Mouse (Mus musculus): ENCODE data around the gene Adgrd1. TPM values are rescaled to one million over a fixed set of nuclear protein-coding genes. Genes with fewer than 3 reads are reported as not detected.
A peak's percentile ranks its signal among the peaks of the same experiment; 100 is the strongest.

Gene Adgrd1
- polyA plus RNA-seq, 1 experiment from 2014 or later = 0.09 TPM

DNA sequence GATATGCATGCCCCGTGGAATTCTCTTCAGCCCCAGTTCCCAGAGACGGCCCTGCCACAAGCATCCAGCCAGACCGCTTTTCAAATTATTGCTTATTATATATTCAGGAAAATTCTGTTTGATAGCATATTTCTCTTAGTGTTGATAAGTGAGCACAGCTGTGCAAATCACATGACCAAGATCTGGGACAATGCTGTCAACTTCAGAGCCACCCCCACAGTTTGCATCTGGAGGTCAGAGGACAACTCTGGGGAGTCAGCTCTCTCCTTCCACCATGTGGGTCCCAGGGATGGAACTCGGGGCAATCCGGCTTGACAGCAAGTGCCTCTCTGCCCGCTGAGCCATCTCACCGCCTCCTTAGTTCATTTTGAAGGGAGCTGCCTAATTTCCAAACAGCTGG, 69.0 kb downstream of the Adgrd1 start:
- H3K27ac ChIP-seq (replicated peaks) = peak overlapping the region; percentile 58
- H3K4me1 ChIP-seq = no peaks in the 10 kb centered on the region
- WGBS = 73% methylated on average over 7 of the region's 7 CpGs
- no peak for ATAC-seq (replicated peaks)
- H3K27me3 ChIP-seq = no peaks in the 10 kb centered on the region
- no peak overlapping the region for H3K4me2 ChIP-seq (replicated peaks)
- no peak overlapping the region for H3K9ac ChIP-seq (replicated peaks)
- no peak overlapping the region for H3K4me3 ChIP-seq
- H3K36me3 ChIP-seq = no peaks in the 10 kb centered on the region
- no peaks in the 10 kb centered on the region for H3K9me3 ChIP-seq

DNA sequence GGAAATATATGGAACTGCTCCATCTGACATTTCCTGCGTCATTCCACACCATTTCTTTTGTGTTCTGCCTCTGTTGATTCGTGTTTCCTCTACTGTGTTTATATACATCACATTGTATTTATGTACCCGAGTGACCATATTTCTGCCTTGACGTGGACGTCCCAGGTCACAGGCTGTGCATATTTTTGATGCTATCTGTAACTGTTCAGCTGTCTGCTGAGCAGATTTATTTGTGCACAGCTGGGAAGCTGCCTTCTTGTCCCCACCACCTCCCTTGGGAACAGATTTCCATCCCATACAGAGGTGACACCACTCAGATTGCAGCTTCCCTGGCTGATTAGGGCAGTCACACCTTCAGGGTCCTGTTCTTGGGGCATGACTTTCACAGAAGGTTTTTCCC, 72.5 kb downstream of the Adgrd1 start:
- no peak overlapping the region for H3K4me2 ChIP-seq (replicated peaks)
- no peak overlapping the region for H3K9ac ChIP-seq (replicated peaks)
- WGBS = 80% methylated on average over 5 of the region's 5 CpGs
- no peak overlapping the region for H3K27ac ChIP-seq (replicated peaks)
- H3K9me3 ChIP-seq = no peaks in the 10 kb centered on the region
- no peaks in the 10 kb centered on the region for H3K27me3 ChIP-seq
- no peak for ATAC-seq (replicated peaks)
- H3K4me3 ChIP-seq = no peak overlapping the region
- no peaks in the 10 kb centered on the region for H3K4me1 ChIP-seq
- no peaks in the 10 kb centered on the region for H3K36me3 ChIP-seq

DNA sequence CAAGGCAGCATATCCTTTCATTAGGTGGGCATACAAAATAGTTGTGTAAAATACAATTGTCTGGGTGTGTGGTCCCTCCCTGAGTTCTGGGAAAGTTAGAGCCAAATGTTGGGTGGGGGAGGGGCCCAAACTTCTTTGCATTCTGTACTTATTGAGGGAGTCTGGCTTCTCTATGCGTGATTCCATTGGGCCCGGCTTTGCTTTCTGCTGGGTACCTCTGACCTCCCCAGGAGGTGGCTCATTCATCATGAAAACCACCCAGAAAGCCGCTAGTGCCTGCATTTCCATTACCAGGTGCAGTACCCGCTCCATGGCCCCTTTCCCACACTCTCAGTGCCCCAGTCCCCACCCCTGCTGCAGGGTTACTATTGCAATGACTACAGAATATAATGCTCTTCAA, 73.0 kb downstream of the Adgrd1 start:
- Histone ChIP-seq H3K4me3 (no peak overlapping the region), H3K36me3 (no peaks in the 10 kb centered on the region), H3K4me1 (no peaks in the 10 kb centered on the region), H3K9ac (replicated peaks) (no peak overlapping the region), H3K4me2 (replicated peaks) (no peak overlapping the region), H3K27ac (replicated peaks) (no peak overlapping the region), H3K9me3 (no peaks in the 10 kb centered on the region), H3K27me3 (no peaks in the 10 kb centered on the region)
- WGBS = 9% methylated on average over 4 of the region's 4 CpGs
- ATAC-seq (replicated peaks) = no peak

DNA sequence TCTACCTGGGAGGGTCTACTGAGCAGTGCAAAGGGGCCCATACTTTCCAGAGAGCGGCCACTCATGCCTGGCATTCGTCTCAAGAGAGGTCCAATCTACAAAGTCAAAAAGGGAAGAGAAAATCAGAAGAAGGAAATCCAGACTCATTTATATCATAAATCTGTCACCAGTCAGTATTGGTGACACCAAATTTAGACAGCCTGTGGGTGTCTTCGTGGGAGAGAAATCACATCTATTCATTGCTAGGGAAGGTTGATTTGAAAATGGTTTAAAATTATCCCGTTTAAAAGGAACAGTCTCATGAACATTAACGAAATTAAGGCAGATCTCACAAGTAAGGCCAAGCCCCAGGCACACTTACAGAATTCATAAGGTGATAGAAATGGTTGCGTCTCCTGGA, 76.0 kb downstream of the Adgrd1 start:
- Histone ChIP-seq H3K4me2 (replicated peaks) (no peak overlapping the region), H3K4me1 (no peaks in the 10 kb centered on the region), H3K4me3 (no peak overlapping the region), H3K27me3 (no peaks in the 10 kb centered on the region), H3K27ac (replicated peaks) (no peak overlapping the region), H3K9me3 (no peaks in the 10 kb centered on the region), H3K36me3 (no peaks in the 10 kb centered on the region), H3K9ac (replicated peaks) (no peak overlapping the region)
- no peak for ATAC-seq (replicated peaks)
- 87% methylated on average over 6 of the region's 6 CpGs for WGBS

DNA sequence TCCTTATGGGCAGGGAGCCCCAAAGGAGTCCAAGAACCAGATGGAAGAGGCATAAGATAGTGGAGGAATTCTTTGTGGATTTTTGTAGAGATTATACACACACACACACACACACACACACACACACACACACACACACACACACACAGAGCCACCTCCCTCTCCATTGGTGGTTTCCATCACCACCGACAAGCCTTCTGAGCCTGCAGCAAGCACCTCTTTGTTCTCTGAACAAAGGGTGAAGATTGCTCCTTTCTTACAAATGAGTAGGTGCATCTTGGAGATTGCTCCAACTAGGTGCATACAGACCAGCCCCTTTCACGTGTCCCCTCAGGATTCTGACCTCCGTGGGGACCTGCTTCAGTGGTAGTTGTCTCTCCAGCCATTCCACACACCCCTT, 79.4 kb downstream of the Adgrd1 start:
- no peaks in the 10 kb centered on the region for H3K36me3 ChIP-seq
- WGBS = 10% methylated on average over 3 of the region's 3 CpGs
- H3K9ac ChIP-seq (replicated peaks) = no peak overlapping the region
- no peak overlapping the region for H3K4me3 ChIP-seq
- H3K9me3 ChIP-seq = no peaks in the 10 kb centered on the region
- no peaks in the 10 kb centered on the region for H3K27me3 ChIP-seq
- H3K4me2 ChIP-seq (replicated peaks) = no peak overlapping the region
- peak overlapping the region; percentile 37; the same call in 1 of the 2 replicates for H3K27ac ChIP-seq (replicated peaks)
- no peaks in the 10 kb centered on the region for H3K4me1 ChIP-seq
- no peak for ATAC-seq (replicated peaks)

DNA sequence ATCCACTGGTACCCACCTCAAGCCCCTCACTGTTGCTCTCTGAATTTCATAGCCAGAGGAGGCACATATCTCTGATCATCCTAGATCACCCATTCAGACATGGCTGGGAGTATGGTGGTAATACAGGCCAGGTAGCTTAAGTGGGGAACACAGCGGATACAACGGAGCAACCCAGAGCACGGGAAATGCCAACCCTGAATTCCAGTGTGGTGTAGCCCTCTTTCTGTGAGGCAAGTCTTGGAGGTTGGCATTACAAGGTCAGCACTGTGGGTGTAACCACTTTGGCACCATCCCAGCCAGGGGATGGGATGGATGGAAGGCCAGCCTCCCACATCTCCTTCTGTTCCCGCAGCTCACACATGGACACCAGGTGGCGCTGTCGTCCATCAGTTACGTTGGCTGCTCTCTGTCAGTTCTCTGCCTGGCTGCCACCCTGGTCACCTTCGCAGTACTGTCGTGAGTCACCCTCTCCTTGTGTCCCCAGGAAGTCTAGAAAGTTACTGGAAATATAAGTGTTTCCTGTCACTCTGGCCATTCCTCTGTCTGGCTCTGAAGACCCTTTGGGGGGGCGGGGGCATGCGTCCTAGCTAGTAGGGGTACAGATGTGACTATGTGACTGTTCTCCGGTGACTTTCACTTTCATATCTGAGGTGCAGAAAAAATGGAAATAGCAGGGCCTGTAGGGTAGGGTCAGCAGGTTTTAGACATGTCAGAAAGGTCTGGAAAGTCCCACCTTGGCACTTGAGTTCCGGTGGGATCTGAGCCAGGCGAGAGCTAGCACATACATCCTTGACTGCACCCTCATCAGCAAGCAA, 81.4 kb downstream of the Adgrd1 start:
- no peaks in the 10 kb centered on the region; the same call in 1 of the 2 replicates for H3K27me3 ChIP-seq
- peaks cover 6% of the 10 kb centered on the region for H3K4me1 ChIP-seq
- WGBS = 51% methylated on average over 14 of the region's 14 CpGs
- no peaks in the 10 kb centered on the region for H3K36me3 ChIP-seq
- no peak overlapping the region for H3K27ac ChIP-seq (replicated peaks)
- H3K9me3 ChIP-seq = no peaks in the 10 kb centered on the region
- H3K9ac ChIP-seq (replicated peaks) = no peak overlapping the region
- H3K4me3 ChIP-seq = no peak overlapping the region
- no peak overlapping the region for H3K4me2 ChIP-seq (replicated peaks)
- ATAC-seq (replicated peaks) = peak; percentile 76

DNA sequence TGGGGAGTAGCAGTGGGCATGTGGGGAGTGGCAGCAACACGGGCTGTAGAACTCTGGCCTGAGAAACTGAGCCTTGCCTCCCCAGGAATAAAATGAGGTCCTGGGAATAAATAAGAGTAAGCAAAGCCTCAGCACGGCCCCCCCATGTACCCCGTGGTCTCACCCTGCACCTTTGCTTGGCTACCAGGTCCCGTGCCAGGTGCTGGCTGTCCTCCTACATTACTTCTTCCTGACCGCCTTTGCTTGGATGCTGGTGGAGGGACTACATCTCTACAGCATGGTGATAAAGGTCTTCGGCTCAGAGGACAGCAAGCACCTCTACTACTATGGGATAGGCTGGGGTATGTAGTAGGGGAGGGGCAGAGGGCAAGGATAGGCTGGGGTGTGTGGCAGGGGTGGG, 82.8 kb downstream of the Adgrd1 start:
- Histone ChIP-seq H3K4me3 (no peak overlapping the region), H3K4me1 (peaks cover 6% of the 10 kb centered on the region), H3K4me2 (replicated peaks) (no peak overlapping the region), H3K27ac (replicated peaks) (no peak overlapping the region), H3K9ac (replicated peaks) (no peak overlapping the region), H3K36me3 (no peaks in the 10 kb centered on the region), H3K9me3 (no peaks in the 10 kb centered on the region), H3K27me3 (no peaks in the 10 kb centered on the region; the same call in 1 of the 2 replicates)
- ATAC-seq (replicated peaks) = no peak
- WGBS = 91% methylated on average over 6 of the region's 6 CpGs

DNA sequence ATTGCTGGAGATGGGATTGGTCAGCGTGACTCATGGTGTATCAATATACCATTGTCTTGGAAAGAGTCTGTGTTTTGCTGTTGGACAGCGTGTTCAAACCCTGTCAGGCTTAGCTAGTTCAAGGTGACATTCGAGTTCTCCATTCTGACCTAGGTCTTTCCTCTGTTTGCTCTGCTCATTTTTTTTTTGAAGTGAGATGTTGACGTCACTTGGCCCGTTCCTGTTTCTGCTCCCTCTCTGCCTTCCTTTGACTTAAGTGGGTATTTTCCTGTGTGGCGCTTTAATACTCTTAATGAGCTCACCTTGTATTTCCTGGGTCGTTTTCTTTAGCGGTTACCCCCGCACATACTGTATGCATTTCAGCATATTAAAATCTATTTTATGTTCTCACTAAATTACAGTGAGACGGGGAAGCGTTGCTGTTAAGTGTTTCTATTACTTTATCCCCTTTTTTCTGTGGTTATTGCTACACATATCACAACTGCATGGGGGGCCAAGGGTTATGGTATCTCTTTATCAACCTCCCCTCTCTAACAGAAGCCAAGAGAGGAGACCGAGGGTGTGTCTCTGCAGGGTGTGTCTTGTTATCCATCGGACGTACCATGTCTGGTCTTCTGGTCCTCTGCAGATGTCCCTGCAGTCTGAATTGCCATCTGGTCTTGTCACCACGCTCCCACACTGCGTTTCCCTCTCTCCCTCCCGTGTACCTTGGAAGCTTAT, 83.6 kb downstream of the Adgrd1 start:
- H3K36me3 ChIP-seq = no peaks in the 10 kb centered on the region
- H3K4me2 ChIP-seq (replicated peaks) = no peak overlapping the region
- H3K4me3 ChIP-seq = no peak overlapping the region
- peaks cover 6% of the 10 kb centered on the region for H3K4me1 ChIP-seq
- no peaks in the 10 kb centered on the region; the same call in 1 of the 2 replicates for H3K27me3 ChIP-seq
- ATAC-seq (replicated peaks) = no peak
- H3K9ac ChIP-seq (replicated peaks) = no peak overlapping the region
- H3K27ac ChIP-seq (replicated peaks) = no peak overlapping the region
- H3K9me3 ChIP-seq = no peaks in the 10 kb centered on the region
- WGBS = 79% methylated on average over 17 of the region's 17 CpGs

DNA sequence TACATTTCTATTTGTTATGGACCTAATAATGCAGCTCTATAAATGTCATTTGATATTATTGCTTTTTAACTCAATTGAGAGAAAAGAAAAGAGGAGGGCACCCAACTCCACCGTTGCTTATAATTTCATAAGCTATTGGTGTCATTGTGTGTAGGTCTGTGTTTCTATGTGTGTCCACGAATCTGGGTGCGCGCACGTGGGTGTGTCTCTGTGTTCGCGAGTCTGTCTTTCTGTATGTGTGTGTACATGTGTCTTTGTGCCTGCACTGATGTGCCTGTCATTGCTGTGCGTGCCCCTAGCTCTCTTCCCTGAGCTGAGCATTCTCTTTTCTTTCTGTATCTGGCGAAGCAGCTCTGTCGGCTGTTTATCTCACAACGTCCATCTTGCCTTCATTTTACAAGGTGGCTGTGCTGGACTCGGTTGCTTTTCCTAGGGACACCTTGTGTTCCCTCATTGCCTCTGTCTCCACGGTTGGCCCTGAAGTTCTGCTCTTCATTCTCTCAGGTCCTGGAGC, 84.2 kb downstream of the Adgrd1 start:
- H3K36me3 ChIP-seq = no peaks in the 10 kb centered on the region
- H3K9ac ChIP-seq (replicated peaks) = no peak overlapping the region
- H3K27me3 ChIP-seq = no peaks in the 10 kb centered on the region; the same call in 1 of the 2 replicates
- no peak overlapping the region for H3K4me2 ChIP-seq (replicated peaks)
- WGBS = 81% methylated on average over 13 of the region's 13 CpGs
- H3K9me3 ChIP-seq = no peaks in the 10 kb centered on the region
- H3K4me1 ChIP-seq = peaks cover 6% of the 10 kb centered on the region
- no peak for ATAC-seq (replicated peaks)
- H3K27ac ChIP-seq (replicated peaks) = no peak overlapping the region
- no peak overlapping the region for H3K4me3 ChIP-seq

DNA sequence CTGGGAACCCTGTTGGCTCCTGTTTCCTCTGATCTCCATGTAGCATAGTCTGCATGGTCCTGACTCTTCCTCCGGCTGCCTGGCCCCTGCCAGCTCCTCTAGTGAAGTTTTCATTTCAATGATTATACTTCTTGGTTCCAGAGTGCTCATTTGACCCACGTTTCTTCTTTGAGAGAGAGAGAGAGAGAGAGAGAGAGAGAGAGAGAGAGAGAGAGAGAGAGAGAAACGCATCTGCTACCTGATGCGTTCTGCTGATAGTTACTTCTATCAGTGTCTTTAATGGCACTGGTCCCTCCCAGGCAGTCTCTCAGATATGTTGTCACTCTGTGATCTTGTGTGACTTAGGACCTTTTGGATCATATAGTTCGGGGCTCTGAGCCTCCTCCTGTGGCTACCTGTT, 84.9 kb downstream of the Adgrd1 start:
- H3K4me3 ChIP-seq = no peak overlapping the region
- H3K9ac ChIP-seq (replicated peaks) = no peak overlapping the region
- no peaks in the 10 kb centered on the region; the same call in 1 of the 2 replicates for H3K27me3 ChIP-seq
- H3K27ac ChIP-seq (replicated peaks) = no peak overlapping the region
- H3K4me2 ChIP-seq (replicated peaks) = no peak overlapping the region
- ATAC-seq (replicated peaks) = no peak
- WGBS = 59% methylated on average over 5 of the region's 5 CpGs
- peaks cover 6% of the 10 kb centered on the region for H3K4me1 ChIP-seq
- no peaks in the 10 kb centered on the region for H3K9me3 ChIP-seq
- no peaks in the 10 kb centered on the region for H3K36me3 ChIP-seq

DNA sequence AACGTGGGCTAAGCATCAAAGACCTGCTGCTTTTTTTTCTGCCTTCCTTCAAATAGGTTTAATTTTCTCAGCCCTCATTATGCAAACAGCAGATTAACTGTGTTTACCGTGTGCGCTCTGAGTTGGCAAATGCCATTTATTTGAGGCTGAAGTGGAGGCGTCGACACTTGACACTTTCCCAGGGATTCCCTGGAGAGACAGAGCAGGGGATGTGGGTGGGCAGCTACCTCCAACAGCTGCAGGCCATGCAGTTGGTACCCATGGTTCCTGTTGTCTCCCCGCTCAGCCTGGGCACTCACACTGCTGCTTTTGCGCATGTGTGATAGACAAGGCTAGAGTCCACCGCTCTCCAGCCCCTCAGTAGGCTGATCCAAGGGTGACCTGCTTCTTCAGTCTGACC, 86.0 kb downstream of the Adgrd1 start:
- no peaks in the 10 kb centered on the region for H3K9me3 ChIP-seq
- H3K27ac ChIP-seq (replicated peaks) = no peak overlapping the region
- ATAC-seq (replicated peaks) = no peak
- H3K36me3 ChIP-seq = no peaks in the 10 kb centered on the region
- no peak overlapping the region for H3K9ac ChIP-seq (replicated peaks)
- no peaks in the 10 kb centered on the region; the same call in 1 of the 2 replicates for H3K27me3 ChIP-seq
- H3K4me1 ChIP-seq = peaks cover 6% of the 10 kb centered on the region
- WGBS = 32% methylated on average over 8 of the region's 8 CpGs
- no peak overlapping the region for H3K4me2 ChIP-seq (replicated peaks)
- no peak overlapping the region for H3K4me3 ChIP-seq

DNA sequence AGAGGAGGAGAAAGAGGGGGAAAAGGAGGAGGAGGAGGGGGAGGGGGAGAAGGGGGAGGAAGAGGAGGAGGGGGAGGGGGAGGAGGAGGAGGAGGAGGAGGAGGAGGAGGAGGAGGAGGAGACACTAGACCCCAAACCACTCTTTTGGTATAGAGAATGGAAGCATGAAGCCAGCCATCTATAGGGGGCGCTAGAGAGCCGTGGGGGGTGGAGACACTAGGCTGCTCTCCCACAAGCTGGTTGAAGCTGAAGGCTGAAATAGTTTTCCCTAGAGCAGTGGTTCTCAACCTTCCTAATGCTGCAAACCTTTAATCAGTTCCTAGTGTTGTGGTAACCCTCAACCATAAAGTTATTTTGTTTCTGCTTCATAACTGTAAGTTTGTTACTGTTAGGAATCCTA, 89.7 kb downstream of the Adgrd1 start:
- H3K4me3 ChIP-seq = no peak overlapping the region
- no peaks in the 10 kb centered on the region for H3K9me3 ChIP-seq
- no peaks in the 10 kb centered on the region; the same call in 1 of the 2 replicates for H3K27me3 ChIP-seq
- no peak overlapping the region for H3K4me2 ChIP-seq (replicated peaks)
- H3K27ac ChIP-seq (replicated peaks) = no peak overlapping the region
- ATAC-seq (replicated peaks) = no peak
- peaks cover 14% of the 10 kb centered on the region for H3K4me1 ChIP-seq
- H3K9ac ChIP-seq (replicated peaks) = no peak overlapping the region
- H3K36me3 ChIP-seq = no peaks in the 10 kb centered on the region
- 6% methylated on average over 2 of the region's 2 CpGs for WGBS
